Mouse (Mus musculus) T-cell, adult 66 days (primary cell): ENCODE data around the gene Onecut1. TPM values are rescaled to one million over a fixed set of nuclear protein-coding genes. Genes with fewer than 3 reads are reported as not detected.

Source experiments
- total RNA-seq, 2 experiments: library from RNA; stranded (reverse); gene quantifications; 3 replicates in 1 of 2; 4 replicates in 1 of 2; pipeline ENCODE4 v1.2.4; 2023

Onecut1 gene
- total RNA-seq = not detected

GRCm38 (mm10) chr9:74861561-74861980, at the start of gene Onecut1:
Onecut1 (plus strand) TSS chr9:74861921.

Other genes with a start within 250 kb of the Onecut1 start
- gene Fam214a, start 91.0 kb downstream of the Onecut1 start, total RNA-seq = 10 to 100 TPM; 38.7 to 46.9 TPM
- gene Arpp19, start 175.7 kb downstream of the Onecut1 start, total RNA-seq = 100 to 1,000 TPM; 130 to 159 TPM
- gene Myo5a, start 209.1 kb downstream of the Onecut1 start, total RNA-seq = 10 to 100 TPM; 30.8 to 31.3 TPM